Mouse (Mus musculus) hematopoietic stem cell, adult 5-6 weeks (primary cell): Measurements from ENCODE around the gene Teddm2. TPM values are rescaled to one million over a fixed set of nuclear protein-coding genes. Genes with fewer than 3 reads are reported as not detected.
A peak's percentile ranks its signal among the peaks of the same experiment; 100 is the strongest.

Experiments used
- ATAC-seq, 2 experiments: fragments of 125-278 bp in 1 of 2; replicated peaks in 1 of 2; 2 replicates each; pipeline ENCODE4 v1.8.0; 2016 to 2017; ENCODE audit warnings: inconsistent platforms in 2 of 2, mild to moderate bottlenecking in 2 of 2, moderate number of reproducible peaks in 2 of 2, low read depth in 1 of 2, moderate TSS enrichment in 1 of 2; ENCODE audit not compliant: low FRiP score in 2 of 2, poor library complexity in 2 of 2, severe bottlenecking in 2 of 2, insufficient read depth in 1 of 2, low TSS enrichment in 1 of 2
- total RNA-seq: library from RNA; stranded (forward); fragments of 172-1452, 232-1000 nt; gene quantifications from 2 replicates; pipeline ENCODE4 v1.2.3, GENCODE M21; 2017

Gene Teddm2
- 0.13 and 0.20 TPM in 2 replicates for total RNA-seq

- peak; percentile 90 to 97 for ATAC-seq
These were observed at the start of gene Teddm2, which contains the start of gene Glul for GRCm38 (mm10) chr1:153899731-153900380. Gene Teddm2, minus strand, starts transcription at chr1:153900228. Gene Glul, plus strand, starts transcription at chr1:153899944.

- no peak for ATAC-seq
These were observed 47.8 kb upstream of the Teddm2 start for GRCm38 (mm10) chr1:153947837-153948236.

- no peak for ATAC-seq
These were observed 46.9 kb upstream of the Teddm2 start for GRCm38 (mm10) chr1:153946971-153947370.

- ATAC-seq, result no peak
These were observed 45.2 kb upstream of the Teddm2 start for GRCm38 (mm10) chr1:153945181-153945580.

- no peak for ATAC-seq
These were observed 41.0 kb upstream of the Teddm2 start for GRCm38 (mm10) chr1:153940986-153941385.

GRCm38 (mm10) chr1:153937025-153937424 lies 37.0 kb upstream of the Teddm2 start:
- ATAC-seq, result no peak

GRCm38 (mm10) chr1:153935844-153936380 lies 35.9 kb upstream of the Teddm2 start:
- ATAC-seq, result no peak

GRCm38 (mm10) chr1:153933772-153934171 lies 33.7 kb upstream of the Teddm2 start:
- ATAC-seq, result no peak

GRCm38 (mm10) chr1:153930431-153930830 lies 30.4 kb upstream of the Teddm2 start:
- no peak for ATAC-seq

GRCm38 (mm10) chr1:153924395-153925385 lies 24.7 kb upstream of the Teddm2 start:
- ATAC-seq, result peak; percentile 69 to 89

GRCm38 (mm10) chr1:153922571-153923021 lies 22.6 kb upstream of the Teddm2 start:
- no peak for ATAC-seq

- ATAC-seq, result no peak
These were observed 21.6 kb upstream of the Teddm2 start for GRCm38 (mm10) chr1:153921642-153922041.

- no peak for ATAC-seq
These were observed 18.6 kb upstream of the Teddm2 start for GRCm38 (mm10) chr1:153918521-153919206.

GRCm38 (mm10) chr1:153913869-153914268 lies 13.8 kb upstream of the Teddm2 start:
- 0 out of 4 replicates have a peak, but pooled peaks of 1 of the 2 experiments have one; percentile 22 for ATAC-seq

- ATAC-seq, result no peak
These were observed 11.3 kb upstream of the Teddm2 start for GRCm38 (mm10) chr1:153911276-153911795.

- peak; percentile 29 to 40; a peak in 3 of 4 replicates for ATAC-seq
These were observed 10.4 kb upstream of the Teddm2 start for GRCm38 (mm10) chr1:153910423-153910822.

- ATAC-seq, result peak in 1 of 2 experiments; percentile 16; a peak in 1 of 4 replicates
These were observed 9.9 kb upstream of the Teddm2 start for GRCm38 (mm10) chr1:153909963-153910291.
